Mouse (Mus musculus): ENCODE data around the gene Tmem150b. TPM values are rescaled to one million over a fixed set of nuclear protein-coding genes. Genes with fewer than 3 reads are reported as not detected.

Tmem150b gene
- polyA plus RNA-seq (2015; fragmentation: Nextera tagmentation; extraction: Ambion mirVana): 0.24 and 0.45 TPM in 2 replicates

GRCm38 (mm10) chr7:4725169-4725568 is at the start of gene Tmem150b:
Tmem150b (minus strand) TSS chr7:4725249.
- no peaks in the 10 kb centered on the region for H3K36me3 ChIP-seq
- ATAC-seq (ENCODE audit: insufficient number of reproducible peaks, insufficient read depth, low FRiP score, low TSS enrichment, low read depth): no peak
- no peak within 1 kb of the TSS for H3K4me3 ChIP-seq
- no peaks in the 10 kb centered on the region for H3K4me1 ChIP-seq
- no peaks in the 10 kb centered on the region for H3K9me3 ChIP-seq
- H3K9ac ChIP-seq: no peak within 1 kb of the TSS
- H3K27me3 ChIP-seq: no peaks in the 10 kb centered on the region
- no peak within 1 kb of the TSS for H3K27ac ChIP-seq
- 74% methylated on average over 7 of the region's 7 CpGs for WGBS
- H3K4me2 ChIP-seq: 0 out of 2 replicates have a peak within 1 kb of the TSS, but pooled peaks have one; percentile 59

- no peaks in the 10 kb centered on the region for H3K36me3 ChIP-seq
- H3K4me3 ChIP-seq: no peak within 1 kb of the TSS
- no peaks in the 10 kb centered on the region for H3K9me3 ChIP-seq
- H3K4me1 ChIP-seq: no peaks in the 10 kb centered on the region
- H3K9ac ChIP-seq: no peak within 1 kb of the TSS
- no peak for ATAC-seq (ENCODE audit: insufficient number of reproducible peaks, insufficient read depth, low FRiP score, low TSS enrichment, low read depth)
- WGBS: 75% methylated on average over 4 of the region's 5 CpGs
- no peak within 1 kb of the TSS for H3K4me2 ChIP-seq
- H3K27me3 ChIP-seq: peaks cover 19% of the 10 kb centered on the region
- H3K27ac ChIP-seq: no peak within 1 kb of the TSS
These were observed 46.2 kb upstream of the Tmem150b start, which contains the start of gene Fam71e2 for GRCm38 (mm10) chr7:4771202-4771601. Fam71e2 (minus strand) TSS chr7:4771302.

GRCm38 (mm10) chr7:4764946-4765710 is 40.1 kb upstream of the Tmem150b start:
- Histone ChIP-seq H3K4me1 (peaks cover 9% of the 10 kb centered on the region; the same call in 1 of the 2 replicates), H3K27ac (no peak overlapping the region), H3K9ac (no peak overlapping the region), H3K27me3 (no peaks in the 10 kb centered on the region), H3K9me3 (no peaks in the 10 kb centered on the region), H3K4me3 (no peak overlapping the region), H3K36me3 (no peaks in the 10 kb centered on the region), H3K4me2 (no peak overlapping the region)
- 10% methylated on average over 4 of the region's 4 CpGs for WGBS
- no peak for ATAC-seq (ENCODE audit: insufficient number of reproducible peaks, insufficient read depth, low FRiP score, low TSS enrichment, low read depth)

GRCm38 (mm10) chr7:4759670-4760069 is 34.6 kb upstream of the Tmem150b start:
- ATAC-seq (ENCODE audit: insufficient number of reproducible peaks, insufficient read depth, low FRiP score, low TSS enrichment, low read depth): no peak
- WGBS: 54% methylated on average over 1 of the region's 1 CpGs
- Histone ChIP-seq H3K27me3 (no peaks in the 10 kb centered on the region), H3K4me1 (no peaks in the 10 kb centered on the region), H3K27ac (no peak overlapping the region), H3K36me3 (no peaks in the 10 kb centered on the region), H3K4me2 (no peak overlapping the region), H3K4me3 (no peak overlapping the region), H3K9me3 (no peaks in the 10 kb centered on the region), H3K9ac (no peak overlapping the region)

- H3K27me3 ChIP-seq: no peaks in the 10 kb centered on the region
- peak within 1 kb of the TSS; percentile 44 for H3K9ac ChIP-seq
- no peaks in the 10 kb centered on the region for H3K9me3 ChIP-seq
- WGBS: 3% methylated on average over 24 of the region's 24 CpGs
- H3K4me3 ChIP-seq: peak within 1 kb of the TSS; percentile 48
- peaks cover 16% of the 10 kb centered on the region for H3K4me1 ChIP-seq
- H3K4me2 ChIP-seq: peak within 1 kb of the TSS; percentile 66
- H3K36me3 ChIP-seq: peaks cover 3% of the 10 kb centered on the region; the same call in 1 of the 2 replicates
- ATAC-seq (ENCODE audit: insufficient number of reproducible peaks, insufficient read depth, low FRiP score, low TSS enrichment, low read depth): peak; percentile 89
- peak within 1 kb of the TSS; percentile 87 for H3K27ac ChIP-seq
These were observed 27.9 kb upstream of the Tmem150b start, which contains the start of gene Cox6b2 for GRCm38 (mm10) chr7:4752821-4753570. Cox6b2 (minus strand) TSS chr7:4753094.

- peak overlapping the region; percentile 44 for H3K9ac ChIP-seq
- peaks cover 4% of the 10 kb centered on the region; the same call in 1 of the 2 replicates for H3K36me3 ChIP-seq
- peak overlapping the region; percentile 66 for H3K4me2 ChIP-seq
- ATAC-seq (ENCODE audit: insufficient number of reproducible peaks, insufficient read depth, low FRiP score, low TSS enrichment, low read depth): peak; percentile 79
- peaks cover 16% of the 10 kb centered on the region for H3K4me1 ChIP-seq
- no peaks in the 10 kb centered on the region for H3K9me3 ChIP-seq
- H3K27ac ChIP-seq: peak overlapping the region; percentile 87
- H3K27me3 ChIP-seq: no peaks in the 10 kb centered on the region
- H3K4me3 ChIP-seq: peak overlapping the region; percentile 48
- 1% methylated on average over 30 of the region's 30 CpGs for WGBS
These were observed 27.1 kb upstream of the Tmem150b start for GRCm38 (mm10) chr7:4751971-4752820.

- Histone ChIP-seq H3K36me3 (peaks cover 30% of the 10 kb centered on the region), H3K4me3 (no peak overlapping the region), H3K27me3 (no peaks in the 10 kb centered on the region), H3K27ac (no peak overlapping the region), H3K4me1 (peaks cover 16% of the 10 kb centered on the region), H3K9ac (no peak overlapping the region), H3K9me3 (no peaks in the 10 kb centered on the region), H3K4me2 (no peak overlapping the region)
- WGBS: 79% methylated on average over 2 of the region's 2 CpGs
- ATAC-seq (ENCODE audit: insufficient number of reproducible peaks, insufficient read depth, low FRiP score, low TSS enrichment, low read depth): no peak
These were observed 24.1 kb upstream of the Tmem150b start for GRCm38 (mm10) chr7:4749169-4749568.

- ATAC-seq (ENCODE audit: insufficient number of reproducible peaks, insufficient read depth, low FRiP score, low TSS enrichment, low read depth): no peak
- Histone ChIP-seq H3K4me1 (peaks cover 16% of the 10 kb centered on the region), H3K9ac (no peak overlapping the region), H3K4me2 (no peak overlapping the region), H3K27ac (no peak overlapping the region), H3K9me3 (no peaks in the 10 kb centered on the region), H3K27me3 (no peaks in the 10 kb centered on the region), H3K4me3 (no peak overlapping the region), H3K36me3 (peaks cover 39% of the 10 kb centered on the region)
- 79% methylated on average over 4 of the region's 4 CpGs for WGBS
These were observed 23.3 kb upstream of the Tmem150b start for GRCm38 (mm10) chr7:4748321-4748720.

- peaks cover 49% of the 10 kb centered on the region for H3K36me3 ChIP-seq
These were observed 22.3 kb upstream of the Tmem150b start for GRCm38 (mm10) chr7:4747156-4747899.

GRCm38 (mm10) chr7:4746326-4746980 is 21.4 kb upstream of the Tmem150b start:
- no peak overlapping the region for H3K4me3 ChIP-seq
- 88% methylated on average over 22 of the region's 22 CpGs for whole genome bisulfite sequencing
- H3K4me1 ChIP-seq: peaks cover 13% of the 10 kb centered on the region
- H3K9ac ChIP-seq: no peak overlapping the region
- H3K27me3 ChIP-seq: no peaks in the 10 kb centered on the region
- no peak overlapping the region for H3K4me2 ChIP-seq
- no peak for ATAC-seq (ENCODE audit: insufficient number of reproducible peaks, insufficient read depth, low FRiP score, low TSS enrichment, low read depth)
- H3K27ac ChIP-seq: no peak overlapping the region
- peaks cover 53% of the 10 kb centered on the region for H3K36me3 ChIP-seq
- no peaks in the 10 kb centered on the region for H3K9me3 ChIP-seq

More at GRCm38 (mm10) chr7:4747156-4747899, 22.3 kb upstream of the Tmem150b start:
- Histone ChIP-seq H3K4me2 (no peak overlapping the region), H3K9me3 (no peaks in the 10 kb centered on the region), H3K4me1 (peaks cover 13% of the 10 kb centered on the region), H3K9ac (no peak overlapping the region), H3K27me3 (no peaks in the 10 kb centered on the region), H3K27ac (no peak overlapping the region), H3K4me3 (no peak overlapping the region)
- no peak for ATAC-seq (ENCODE audit: insufficient number of reproducible peaks, insufficient read depth, low FRiP score, low TSS enrichment, low read depth)
- WGBS: 76% methylated on average over 9 of the region's 9 CpGs
